Mouse (Mus musculus) retina, postnatal 1 day (tissue): ENCODE measurements around the gene Nme9.

ENCODE experiments used
- DNase-seq: peaks from one replicate; pipeline ENCODE4 v3.0.0-alpha.2; 2012

The Nme9 gene

DNA sequence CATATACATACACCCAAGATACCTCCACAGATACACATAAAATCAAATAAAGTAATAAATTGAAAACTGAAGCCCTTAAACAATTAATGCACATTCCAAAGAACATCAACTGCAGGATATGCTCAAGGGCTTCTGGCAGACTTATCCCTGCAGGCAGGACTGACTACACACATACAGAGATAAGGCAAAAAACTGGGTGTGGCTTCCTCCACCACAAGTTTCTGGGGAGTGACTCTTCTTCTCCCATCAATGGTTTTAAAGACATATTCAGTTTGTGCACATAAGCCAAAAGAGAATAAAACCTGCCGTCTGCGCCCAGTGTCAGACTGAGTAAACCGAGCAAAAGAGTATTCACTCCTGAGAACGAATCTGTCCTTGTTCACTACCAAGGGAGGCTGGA is 33.9 kb downstream of the Nme9 start:
- no peak for DNase-seq

DNA sequence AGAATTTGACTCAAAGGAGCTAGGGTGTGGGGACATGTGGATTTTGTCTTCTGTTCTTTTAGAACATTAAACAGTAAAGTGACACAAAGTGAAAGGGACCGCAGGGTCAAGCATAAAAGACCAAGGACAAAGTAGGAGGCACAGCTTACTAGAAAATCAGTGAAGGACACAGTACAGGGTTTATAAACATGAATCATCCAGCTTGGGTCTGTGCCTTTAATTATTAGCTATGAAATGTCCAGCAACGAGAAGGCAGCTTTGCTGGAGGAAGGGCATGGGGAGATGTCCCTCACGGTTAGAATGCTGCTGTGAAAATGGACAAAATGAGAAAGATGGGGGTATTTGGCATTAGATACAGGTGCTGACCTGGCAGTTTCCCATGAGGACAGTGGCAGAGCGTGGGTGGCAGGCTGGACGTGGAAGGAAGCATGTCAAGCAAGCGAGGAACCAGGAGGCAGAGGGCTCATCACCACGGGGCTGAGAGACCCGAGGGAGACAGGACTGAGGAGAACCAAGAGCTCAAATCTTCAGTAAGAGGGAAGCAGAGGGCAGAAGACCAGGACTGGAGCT is 35.9 kb downstream of the Nme9 start:
- DNase-seq = no peak

DNA sequence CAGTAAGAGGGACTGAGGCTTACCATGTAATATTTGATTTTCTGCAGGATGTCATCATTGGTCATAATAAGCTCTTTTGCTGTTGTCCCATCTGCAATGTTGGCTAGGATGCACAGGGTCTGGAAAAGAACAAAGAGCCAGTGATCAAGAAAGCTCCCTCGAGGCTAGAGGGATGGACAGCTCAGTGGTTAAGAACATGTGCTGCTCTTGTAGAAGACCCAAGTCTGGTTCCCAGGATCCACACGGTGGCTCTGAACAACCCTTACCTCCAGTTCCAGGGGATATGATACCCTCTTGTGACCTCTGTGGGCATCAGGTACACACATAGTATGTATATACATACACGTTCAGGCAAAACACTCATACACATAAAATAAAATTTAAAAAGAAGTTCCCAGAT is 36.6 kb downstream of the Nme9 start:
- no peak for DNase-seq

DNA sequence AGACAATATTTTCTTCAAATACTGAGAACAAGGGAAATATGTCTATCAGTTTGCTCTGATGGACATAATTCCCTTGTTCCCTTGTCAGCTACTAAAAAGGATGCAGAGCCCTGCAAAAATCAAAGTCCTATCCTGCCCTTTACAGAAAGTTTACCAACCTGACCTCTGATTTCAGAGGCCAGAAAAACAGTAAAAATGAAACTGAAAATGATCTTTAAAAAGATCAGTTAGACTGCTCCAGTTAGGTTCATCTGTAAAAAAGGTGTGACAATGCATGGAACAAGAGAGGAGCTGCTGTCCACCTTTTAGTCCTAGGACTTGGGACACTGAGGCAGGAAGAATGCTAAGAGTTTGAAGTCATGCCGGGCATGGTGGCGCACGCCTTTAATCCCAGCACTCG is 39.8 kb downstream of the Nme9 start:
- DNase-seq = no peak

DNA sequence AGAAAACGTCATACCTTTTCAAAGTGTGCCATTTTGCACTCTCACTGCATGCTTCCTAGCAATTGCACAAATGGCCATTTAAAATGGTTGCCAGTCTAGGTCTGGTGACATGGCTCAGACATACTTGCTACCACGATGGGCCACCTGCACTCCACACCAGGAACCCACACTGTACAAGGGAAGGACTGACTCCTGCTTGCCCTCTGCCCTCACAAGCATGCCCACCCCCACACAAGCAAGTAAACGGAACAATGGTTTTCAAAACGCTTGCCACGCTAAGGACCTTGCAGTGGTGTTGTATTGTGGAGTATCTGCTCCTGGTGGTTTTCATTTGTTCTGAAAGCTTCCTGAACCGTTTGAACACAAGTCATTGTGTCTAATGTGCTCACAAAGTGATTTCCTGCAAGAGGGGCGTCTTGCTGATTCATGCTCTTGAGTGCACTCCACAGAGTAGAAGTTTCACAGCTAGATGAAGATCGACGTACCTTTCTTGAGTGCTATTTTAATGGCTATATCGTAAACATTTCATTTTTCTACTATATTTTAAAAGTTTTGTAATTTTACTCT is 41.4 kb downstream of the Nme9 start:
- DNase-seq = no peak

DNA sequence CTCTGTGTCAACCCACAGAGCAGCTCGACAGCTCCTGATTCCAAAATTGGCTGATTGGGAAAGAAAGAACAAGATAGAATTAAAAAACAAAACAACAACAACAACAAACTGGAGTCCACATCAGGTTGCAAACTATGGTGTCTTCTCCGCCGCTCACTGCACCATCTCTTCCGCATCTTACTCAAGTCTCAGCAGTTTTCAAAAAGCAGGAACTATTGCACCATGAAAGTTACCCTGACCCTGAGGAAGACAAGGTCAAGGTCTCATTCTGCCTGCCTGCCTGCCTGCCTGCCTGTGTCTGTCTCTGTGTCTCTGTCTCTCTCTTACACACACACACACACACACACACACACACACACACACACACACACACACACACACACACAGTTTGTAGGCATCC is 48.1 kb downstream of the Nme9 start:
- DNase-seq = no peak

DNA sequence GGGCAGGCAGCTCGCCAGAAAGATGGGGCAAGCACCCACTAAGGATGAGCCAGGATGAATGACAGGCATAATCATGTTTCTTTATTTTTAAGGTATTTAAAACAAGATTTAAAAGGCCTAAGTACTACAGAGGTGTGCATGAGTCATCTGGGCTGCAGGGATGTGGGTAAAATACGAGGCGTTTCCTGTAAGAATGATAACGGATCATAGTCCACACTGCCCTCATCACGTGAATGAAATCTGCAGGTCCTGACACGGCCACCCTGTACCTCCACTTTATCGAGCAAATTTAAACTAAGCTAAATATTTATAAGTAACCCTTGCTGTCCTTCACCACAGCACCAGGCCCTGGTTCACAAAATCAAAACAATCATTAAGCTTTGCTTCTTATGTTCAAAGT is 54.6 kb downstream of the Nme9 start:
- no peak for DNase-seq
